Mouse (Mus musculus) embryonic facial prominence, embryonic 13.5 days (tissue): ENCODE measurements around the gene Sh3bp5. TPM values are rescaled to one million over a fixed set of nuclear protein-coding genes. Genes with fewer than 3 reads are reported as not detected.

Experiments
- ATAC-seq: fragments of 200-750 bp; cut with Nextera tagmentation; 2 replicates; pipeline ENCODE4 v1.8.0; 2017; ENCODE audit warnings: low read depth; ENCODE audit not compliant: insufficient number of reproducible peaks, insufficient read depth, low FRiP score, low TSS enrichment
- H3K27ac ChIP-seq: fragments of 300-500 bp; sonication (generic); 2 replicates; pipeline ENCODE4 v1.5.1; 2015; ENCODE audit warnings: moderate library complexity, mild to moderate bottlenecking, inconsistent platforms
- H3K27me3 ChIP-seq: fragments of 300-500 bp; sonication (generic); 2 replicates; pipeline ENCODE4 v1.6.1; 2015; ENCODE audit warnings: mild to moderate bottlenecking, inconsistent platforms
- H3K36me3 ChIP-seq: fragments of 300-500 bp; sonication (generic); 2 replicates; pipeline ENCODE4 v1.6.1; 2015; ENCODE audit warnings: mild to moderate bottlenecking, inconsistent platforms
- H3K4me1 ChIP-seq: fragments of 300-500 bp; sonication (generic); 2 replicates; pipeline ENCODE4 v1.6.1; 2015; ENCODE audit warnings: inconsistent platforms
- H3K4me2 ChIP-seq: fragments of 300-500 bp; sonication (generic); 2 replicates; pipeline ENCODE4 v1.6.1; 2015; ENCODE audit warnings: moderate library complexity, mild to moderate bottlenecking, inconsistent platforms
- H3K4me3 ChIP-seq: fragments of 300-500 bp; sonication (generic); 2 replicates; pipeline ENCODE4 v1.5.1; 2015; ENCODE audit warnings: mild to moderate bottlenecking, inconsistent platforms
- H3K9ac ChIP-seq: fragments of 300-500 bp; sonication (generic); 2 replicates; pipeline ENCODE4 v1.6.1; 2015; ENCODE audit warnings: mild to moderate bottlenecking, inconsistent platforms
- H3K9me3 ChIP-seq: fragments of 300-500 bp; sonication (generic); 2 replicates; pipeline ENCODE4 v1.6.1; 2016; ENCODE audit warnings: inconsistent platforms
- WGBS: fragments of 180-500 bp; shearing (Covaris S2); methylation state at CpG from one replicate; pipeline ENCODE4 v1.1.7; 2015; ENCODE audit warnings: mixed read lengths; 5-methylcytosine and 5-hydroxymethylcytosine counted together
- polyA plus RNA-seq: library from polyadenylated mRNA; unstranded; fragments of >200 nt; fragmentation: Nextera tagmentation; extraction: Ambion mirVana; gene quantifications from 2 replicates; pipeline ENCODE4 v1.2.1, GENCODE M21; 2015

Gene Sh3bp5
- polyA plus RNA-seq, 1 experiment from 2014 or later = 40.1 TPM

GRCm38 (mm10) chr14:31316613-31317012, 119.3 kb downstream of the Sh3bp5 start:
- Histone ChIP-seq H3K4me1 (peaks cover 2% of the 10 kb centered on the region; the same call in 1 of the 2 replicates), H3K9me3 (no peaks in the 10 kb centered on the region), H3K4me2 (no peak overlapping the region), H3K27me3 (no peaks in the 10 kb centered on the region), H3K27ac (no peak overlapping the region), H3K4me3 (no peak overlapping the region), H3K36me3 (no peaks in the 10 kb centered on the region), H3K9ac (no peak overlapping the region)
- 85% methylated on average over 12 of the region's 12 CpGs for WGBS
- no peak for ATAC-seq

DNA sequence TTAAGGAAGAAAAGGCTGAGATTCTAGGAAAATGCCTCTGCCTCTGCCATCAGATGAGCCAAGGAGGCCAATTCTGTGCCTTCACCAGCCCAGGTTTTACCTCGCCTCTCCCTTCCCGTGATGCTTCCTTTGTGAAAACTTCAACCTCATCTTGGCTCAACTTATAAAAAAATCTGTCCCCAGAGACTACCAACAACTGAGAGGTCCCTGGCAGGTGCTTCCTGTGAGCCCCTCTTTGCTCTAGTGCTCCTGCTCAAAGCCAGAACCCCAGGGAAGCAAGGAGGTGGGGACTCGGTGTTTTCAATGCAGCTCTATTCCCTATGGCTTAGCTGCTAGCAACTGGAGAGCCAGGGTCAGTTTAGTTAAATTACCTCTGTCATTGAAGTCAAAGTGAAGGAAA, 122.7 kb downstream of the Sh3bp5 start:
- Histone ChIP-seq H3K27ac (no peak overlapping the region), H3K9ac (no peak overlapping the region), H3K4me1 (peaks cover 2% of the 10 kb centered on the region; the same call in 1 of the 2 replicates), H3K36me3 (no peaks in the 10 kb centered on the region), H3K4me3 (no peak overlapping the region), H3K27me3 (no peaks in the 10 kb centered on the region), H3K4me2 (no peak overlapping the region), H3K9me3 (no peaks in the 10 kb centered on the region)
- no peak for ATAC-seq
- WGBS = 33% methylated on average over 3 of the region's 3 CpGs

Other genes with a start within 250 kb of the Sh3bp5 start
- gene Tnnc1, start 227.8 kb downstream of the Sh3bp5 start, polyA plus RNA-seq = 34.6 and 38.8 TPM in 2 replicates
- 415 and 428 TPM in 2 replicates for gene Nisch, start 219.1 kb downstream of the Sh3bp5 start, polyA plus RNA-seq
- gene Sema3g, start 218.2 kb downstream of the Sh3bp5 start, polyA plus RNA-seq = 1.2 and 1.3 TPM in 2 replicates
- gene Phf7, start 184.8 kb downstream of the Sh3bp5 start, polyA plus RNA-seq = 12.4 and 14.3 TPM in 2 replicates
- 90.3 and 93.1 TPM in 2 replicates for gene Bap1, start 184.6 kb downstream of the Sh3bp5 start, polyA plus RNA-seq
- 7.9 and 8.1 TPM in 2 replicates for gene Dnah1, start 112.2 kb downstream of the Sh3bp5 start, polyA plus RNA-seq
- gene Capn7, start 99.4 kb downstream of the Sh3bp5 start, polyA plus RNA-seq = 41.0 and 41.1 TPM in 2 replicates
- 24.9 and 26.8 TPM in 2 replicates for gene Eaf1, start 58.3 kb upstream of the Sh3bp5 start, polyA plus RNA-seq
- gene Mettl6, start 59.0 kb upstream of the Sh3bp5 start, polyA plus RNA-seq = 73.8 and 81.4 TPM in 2 replicates
- 0.39 and 0.47 TPM in 2 replicates for gene Colq, start 155.3 kb upstream of the Sh3bp5 start, polyA plus RNA-seq
- gene Gm49387, start 204.8 kb upstream of the Sh3bp5 start, polyA plus RNA-seq = 0.78 and 1.1 TPM in 2 replicates
- 32.2 and 33.5 TPM in 2 replicates for gene Btd, start 204.9 kb upstream of the Sh3bp5 start, polyA plus RNA-seq
- gene Hacl1, start 205.2 kb upstream of the Sh3bp5 start, polyA plus RNA-seq = 12.3 and 14.5 TPM in 2 replicates